Mouse (Mus musculus) fibroblast of lung, adult 2 months (primary cell): ENCODE data around the gene Trim2.

Experiments used
- DNase-seq: peaks from one replicate; pipeline ENCODE4 v3.0.0-alpha.2; 2011; ENCODE audit warnings: low read depth

The Trim2 gene

GRCm38 (mm10) chr3:84190513-84191061, 116.1 kb downstream of the Trim2 start:
- DNase-seq = no peak

GRCm38 (mm10) chr3:84189629-84190173, 117.0 kb downstream of the Trim2 start:
- no peak for DNase-seq

- no peak for DNase-seq
Observed at GRCm38 (mm10) chr3:84181717-84182116, 125.0 kb downstream of the Trim2 start.

GRCm38 (mm10) chr3:84181102-84181501, 125.6 kb downstream of the Trim2 start:
- DNase-seq = no peak

- DNase-seq = no peak
Observed at GRCm38 (mm10) chr3:84180304-84180703, 126.4 kb downstream of the Trim2 start.

- DNase-seq = no peak
Observed at GRCm38 (mm10) chr3:84177834-84178233, 128.8 kb downstream of the Trim2 start.

GRCm38 (mm10) chr3:84175337-84176315, 131.1 kb downstream of the Trim2 start:
- peak; percentile 48 for DNase-seq

- DNase-seq = no peak
Observed at GRCm38 (mm10) chr3:84173581-84174154, 133.0 kb downstream of the Trim2 start, which contains the start of gene Gm6525. Gene Gm6525 (plus strand): TSS chr3:84174104.

GRCm38 (mm10) chr3:84172406-84172805, 134.3 kb downstream of the Trim2 start:
- no peak for DNase-seq

GRCm38 (mm10) chr3:84169393-84170005, 137.2 kb downstream of the Trim2 start:
- no peak for DNase-seq

GRCm38 (mm10) chr3:84168943-84169342, 137.7 kb downstream of the Trim2 start:
- no peak for DNase-seq

- no peak for DNase-seq
Observed at GRCm38 (mm10) chr3:84166073-84166472, 140.6 kb downstream of the Trim2 start.

GRCm38 (mm10) chr3:84165391-84165790, 141.3 kb downstream of the Trim2 start:
- no peak for DNase-seq

GRCm38 (mm10) chr3:84157559-84158350, 148.9 kb downstream of the Trim2 start:
- DNase-seq = no peak

GRCm38 (mm10) chr3:84157011-84157410, 149.7 kb downstream of the Trim2 start:
- no peak for DNase-seq

- no peak for DNase-seq
Observed at GRCm38 (mm10) chr3:84156105-84156504, 150.6 kb downstream of the Trim2 start.

GRCm38 (mm10) chr3:84155558-84156006, 151.1 kb downstream of the Trim2 start, which contains the start of gene Mnd1:
Gene Mnd1 (minus strand): TSS chr3:84155786.
- peak; percentile 95 for DNase-seq

- DNase-seq = no peak
Observed at GRCm38 (mm10) chr3:84155146-84155545, 151.5 kb downstream of the Trim2 start.

GRCm38 (mm10) chr3:84154721-84155141, 151.9 kb downstream of the Trim2 start:
- no peak for DNase-seq

GRCm38 (mm10) chr3:84149831-84150230, 156.8 kb downstream of the Trim2 start:
- DNase-seq = no peak

GRCm38 (mm10) chr3:84140947-84141346, 165.7 kb downstream of the Trim2 start:
- no peak for DNase-seq
